Mouse (Mus musculus) bone marrow macrophage, adult 2 months (primary cell): Measurements from ENCODE around the gene Ctbp2. TPM values are rescaled to one million over a fixed set of nuclear protein-coding genes. Genes with fewer than 3 reads are reported as not detected.

ENCODE experiments used
- H3K27ac ChIP-seq: 2 replicates; pipeline ENCODE4 v1.5.1; 2012; ENCODE audit warnings: low read depth, low read length; ENCODE audit not compliant: insufficient read depth
- H3K4me1 ChIP-seq: 2 replicates; pipeline ENCODE4 v1.6.1; 2012; ENCODE audit warnings: low read length; ENCODE audit not compliant: control insufficient read depth, insufficient read depth
- H3K4me3 ChIP-seq: 2 replicates; pipeline ENCODE4 v1.5.1; 2012; ENCODE audit warnings: mild to moderate bottlenecking, low read length, moderate library complexity; ENCODE audit not compliant: insufficient read depth
- CTCF ChIP-seq: IDR thresholded peaks from 2 replicates; pipeline ENCODE4 v1.5.1; 2012; ENCODE audit warnings: low read depth, mild to moderate bottlenecking, low read length, moderate library complexity
- POLR2A ChIP-seq: IDR thresholded peaks from 2 replicates; pipeline ENCODE4 v1.6.1; 2012; ENCODE audit warnings: mild to moderate bottlenecking, low read depth, low read length, borderline replicate concordance
- polyA plus RNA-seq: library from polyadenylated mRNA; stranded (reverse); fragments of >200 nt; gene quantifications from 2 replicates; pipeline ENCODE4 v1.2.4, GENCODE M21; 2012; ENCODE audit not compliant: missing spikeins, insufficient read depth, insufficient read length

Ctbp2 gene
- polyA plus RNA-seq, 1 experiment = 42.7 TPM

DNA sequence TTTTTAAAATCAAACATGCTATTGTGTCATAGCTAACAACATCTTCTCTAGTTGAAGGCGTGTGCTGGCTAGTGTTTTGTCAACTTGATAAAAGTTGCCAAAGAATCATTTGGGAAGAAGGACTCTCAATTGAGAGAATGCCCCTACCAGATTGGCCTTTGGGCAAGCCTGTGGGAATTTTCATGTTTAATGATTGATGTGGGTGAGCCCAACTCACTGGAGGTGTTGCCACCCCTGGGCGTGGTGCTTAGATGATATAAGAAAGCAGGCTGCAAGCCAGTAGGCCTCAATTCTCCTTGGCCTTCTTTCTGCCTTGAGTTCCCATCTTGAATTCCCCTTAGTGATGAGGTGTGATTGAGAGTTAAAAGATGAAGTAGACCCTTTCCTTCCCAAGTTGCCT lies 146.2 kb downstream of the Ctbp2 start:
- H3K4me3 ChIP-seq = no peak overlapping the region
- TF ChIP-seq POLR2A = no peak
- TF ChIP-seq CTCF = no peak
- no peak overlapping the region for H3K27ac ChIP-seq
- H3K4me1 ChIP-seq = peaks cover 8% of the 10 kb centered on the region

- TF ChIP-seq CTCF = no peak
- no peak for TF ChIP-seq POLR2A
- H3K4me3 ChIP-seq = no peak overlapping the region
- no peaks in the 10 kb centered on the region; the same call in 1 of the 2 replicates for H3K4me1 ChIP-seq
- no peak overlapping the region for H3K27ac ChIP-seq
These were observed 148.1 kb downstream of the Ctbp2 start for GRCm38 (mm10) chr7:132976079-132976478.

DNA sequence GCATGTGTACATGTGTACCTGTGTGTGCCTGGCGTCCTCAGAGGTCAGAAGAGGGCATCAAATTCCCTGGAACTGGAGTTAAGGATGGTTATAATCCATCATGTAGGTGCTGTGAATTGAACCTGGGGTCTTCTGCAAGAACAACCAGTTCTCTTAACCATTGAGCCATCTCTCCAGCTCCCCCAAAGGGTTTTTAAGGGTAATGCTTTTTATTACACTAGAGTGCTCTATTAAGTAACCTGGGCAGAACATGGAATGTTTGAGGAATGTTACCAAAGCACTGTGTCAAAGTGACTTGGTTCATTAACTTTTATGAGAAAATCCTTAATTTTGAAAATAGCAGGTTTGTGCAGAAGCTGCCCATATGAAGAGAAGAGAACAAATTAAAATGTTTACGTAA lies 152.1 kb downstream of the Ctbp2 start:
- no peaks in the 10 kb centered on the region for H3K4me1 ChIP-seq
- H3K4me3 ChIP-seq = no peak overlapping the region
- H3K27ac ChIP-seq = no peak overlapping the region
- TF ChIP-seq POLR2A (no peak), CTCF (no peak)

- Histone ChIP-seq H3K27ac (no peak overlapping the region), H3K4me1 (peaks cover 2% of the 10 kb centered on the region), H3K4me3 (no peak overlapping the region)
- no peak for TF ChIP-seq POLR2A
- no peak for TF ChIP-seq CTCF
These were observed 158.4 kb downstream of the Ctbp2 start for GRCm38 (mm10) chr7:132965707-132966106.

DNA sequence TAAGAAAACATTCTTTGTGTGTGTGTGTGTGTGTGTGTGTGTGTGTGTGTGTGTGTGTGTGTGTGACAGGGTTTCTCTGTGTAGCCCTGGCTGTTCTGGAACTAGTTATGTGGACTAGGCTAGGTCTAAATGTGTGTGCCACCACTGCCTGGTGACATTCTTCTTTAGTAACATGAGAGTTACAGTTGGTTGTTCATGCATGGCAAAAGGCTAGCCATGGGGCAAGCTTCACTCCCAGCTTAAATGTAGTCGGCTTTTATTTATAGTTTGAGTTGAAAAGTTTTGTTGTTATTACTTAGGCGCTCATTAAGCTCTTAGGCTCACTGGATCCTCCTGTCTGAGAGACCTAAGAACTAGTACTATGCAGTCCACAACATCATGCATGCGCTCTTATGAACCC lies 159.8 kb downstream of the Ctbp2 start:
- peaks cover 2% of the 10 kb centered on the region for H3K4me1 ChIP-seq
- no peak for TF ChIP-seq POLR2A
- H3K27ac ChIP-seq = no peak overlapping the region
- no peak overlapping the region for H3K4me3 ChIP-seq

GRCm38 (mm10) chr7:132950613-132951012 lies 173.5 kb downstream of the Ctbp2 start:
- Histone ChIP-seq H3K27ac (no peak overlapping the region), H3K4me3 (no peak overlapping the region), H3K4me1 (no peaks in the 10 kb centered on the region)
- TF ChIP-seq POLR2A = no peak
- TF ChIP-seq CTCF = no peak

GRCm38 (mm10) chr7:132949968-132950367 lies 174.2 kb downstream of the Ctbp2 start:
- H3K4me3 ChIP-seq = no peak overlapping the region
- H3K27ac ChIP-seq = no peak overlapping the region
- TF ChIP-seq CTCF = no peak
- TF ChIP-seq POLR2A = no peak
- no peaks in the 10 kb centered on the region for H3K4me1 ChIP-seq

- TF ChIP-seq POLR2A = no peak
- TF ChIP-seq CTCF = no peak
- Histone ChIP-seq H3K27ac (no peak overlapping the region), H3K4me3 (no peak overlapping the region), H3K4me1 (no peaks in the 10 kb centered on the region; the same call in 1 of the 2 replicates)
These were observed 183.6 kb downstream of the Ctbp2 start for GRCm38 (mm10) chr7:132940569-132940968.

GRCm38 (mm10) chr7:132939118-132939517 lies 185.0 kb downstream of the Ctbp2 start:
- H3K4me3 ChIP-seq = no peak overlapping the region
- H3K4me1 ChIP-seq = no peaks in the 10 kb centered on the region; the same call in 1 of the 2 replicates
- no peak overlapping the region for H3K27ac ChIP-seq
- TF ChIP-seq CTCF (no peak), POLR2A (no peak)

Other genes starting within 250 kb of the Ctbp2 start
- 13.6 and 16.4 TPM in 2 replicates for gene Zranb1, start 193.2 kb downstream of the Ctbp2 start, polyA plus RNA-seq
- gene Fgfr2, start 1.0 kb downstream of the Ctbp2 start, polyA plus RNA-seq = 0.27 and 0.91 TPM in 2 replicates